Mouse (Mus musculus) brain, embryonic 18.5 days (tissue): ENCODE results near the gene Taldo1.
A peak's percentile ranks its signal among the peaks of the same experiment; 100 is the strongest.

Source experiments
- DNase-seq: peaks from one replicate; pipeline ENCODE4 v3.0.0-alpha.2; 2012; ENCODE audit warnings: low read depth, low spot score

The Taldo1 gene

GRCm38 (mm10) chr7:141391625-141392551 is at the start of gene Taldo1:
Gene Taldo1, plus strand, starts transcription at chr7:141392199.
- no peak for DNase-seq

- DNase-seq = no peak
These were observed 48.8 kb upstream of the Taldo1 start for GRCm38 (mm10) chr7:141343230-141343629.

GRCm38 (mm10) chr7:141343696-141344095 is 48.3 kb upstream of the Taldo1 start:
- DNase-seq = no peak

- no peak for DNase-seq
These were observed 47.2 kb upstream of the Taldo1 start for GRCm38 (mm10) chr7:141344787-141345186.

- DNase-seq = no peak
These were observed 40.9 kb upstream of the Taldo1 start for GRCm38 (mm10) chr7:141351061-141351460.

- DNase-seq = no peak
These were observed 36.9 kb upstream of the Taldo1 start for GRCm38 (mm10) chr7:141355051-141355450.

GRCm38 (mm10) chr7:141355626-141356326 is 36.2 kb upstream of the Taldo1 start:
- no peak for DNase-seq

GRCm38 (mm10) chr7:141356971-141357370 is 35.0 kb upstream of the Taldo1 start:
- no peak for DNase-seq

- DNase-seq = no peak
These were observed 30.5 kb upstream of the Taldo1 start for GRCm38 (mm10) chr7:141361510-141361909.

GRCm38 (mm10) chr7:141363106-141363751 is 28.8 kb upstream of the Taldo1 start:
- peak; percentile 22 for DNase-seq

GRCm38 (mm10) chr7:141363752-141364125 is 28.3 kb upstream of the Taldo1 start:
- no peak for DNase-seq

- no peak for DNase-seq
These were observed 27.5 kb upstream of the Taldo1 start for GRCm38 (mm10) chr7:141364349-141365048.

- DNase-seq = no peak
These were observed 27.0 kb upstream of the Taldo1 start for GRCm38 (mm10) chr7:141365049-141365445.

- DNase-seq = no peak
These were observed 24.6 kb upstream of the Taldo1 start for GRCm38 (mm10) chr7:141367358-141367757.

GRCm38 (mm10) chr7:141369918-141370317 is 22.1 kb upstream of the Taldo1 start:
- DNase-seq = no peak

- no peak for DNase-seq
These were observed 19.9 kb upstream of the Taldo1 start for GRCm38 (mm10) chr7:141371942-141372595.

GRCm38 (mm10) chr7:141373611-141374010 is 18.4 kb upstream of the Taldo1 start:
- DNase-seq = no peak

- DNase-seq = no peak
These were observed 17.6 kb upstream of the Taldo1 start for GRCm38 (mm10) chr7:141374399-141374798.

- no peak for DNase-seq
These were observed 12.4 kb upstream of the Taldo1 start for GRCm38 (mm10) chr7:141379584-141379983.

GRCm38 (mm10) chr7:141381068-141381835 is 10.7 kb upstream of the Taldo1 start:
- no peak for DNase-seq
